Mouse (Mus musculus) liver, embryonic 14.5 days (tissue): ENCODE results near the gene Gm4787.

Source experiments
- CTCF ChIP-seq: IDR thresholded peaks from 2 replicates; pipeline ENCODE4 v1.5.1; 2016; ENCODE audit warnings: antibody characterized with exemption, low read depth, control low read depth
- EP300 ChIP-seq: IDR thresholded peaks from 2 replicates; pipeline ENCODE4 v1.6.1; 2016; ENCODE audit warnings: antibody characterized with exemption, low read depth

GRCm38 (mm10) chr12:81421846-81422245 lies 42.6 kb upstream of the Gm4787 start, which contains the start of gene Adam4:
- no peak for TF ChIP-seq CTCF
- TF ChIP-seq EP300: no peak
